Comparison of ENCODE assay signal across 14 mouse cellular contexts in genomic region chr7:135666314-135666713, GRCm38 (mm10).
"Had no signal": no experiment of that assay in that cellular context is flagged by ENCODE, and none has a peak within 500 bp of the region (broad histone marks: within the 10 kb centered on the region; RNA-seq: fewer than 3 reads in every experiment).

No protein-coding gene starts in this region.

- H3K4me1 ChIP-seq: liver, embryonic 13.5 days; neural tube, embryonic 15.5 days had no signal

- H3K27ac ChIP-seq: left cerebral cortex, adult 2 months; limb, embryonic 10.5 days; liver, embryonic 13.5 days; midbrain, embryonic 10.5 days; neural tube, embryonic 15.5 days had no signal

- ATAC-seq: lung, postnatal 0 days had no signal

- H3K27me3 ChIP-seq: liver, embryonic 13.5 days; neural tube, embryonic 15.5 days had no signal

- H3K4me2 ChIP-seq: liver, embryonic 13.5 days; neural tube, embryonic 15.5 days had no signal

- H3K36me3 ChIP-seq: limb, embryonic 10.5 days; liver, embryonic 13.5 days; midbrain, embryonic 10.5 days; neural tube, embryonic 15.5 days had no signal

- H3K4me3 ChIP-seq: left cerebral cortex, adult 2 months; limb, embryonic 10.5 days; liver, embryonic 13.5 days; midbrain, embryonic 10.5 days; myocyte; neural tube, embryonic 15.5 days had no signal

- H3K9me3 ChIP-seq: limb, embryonic 10.5 days; liver, embryonic 13.5 days; midbrain, embryonic 10.5 days; neural tube, embryonic 15.5 days had no signal

- H3K9ac ChIP-seq: liver, embryonic 13.5 days; neural tube, embryonic 15.5 days had no signal

- DNase-seq: kidney, adult 8-10 months; kidney, postnatal 25 days; liver, embryonic 13.5 days; lung, adult 2 months; midbrain, embryonic 14.5 days; spleen, adult 18-20 months; thymus, adult 18-20 months; thymus, postnatal 14 days had no signal
